Mouse (Mus musculus) heart, adult 2 months (tissue): ENCODE data around the gene Evx2.

Experiments used
- CTCF ChIP-seq: fragments of 200-600 bp; IDR thresholded peaks from 2 replicates; pipeline ENCODE4 v1.8.1; 2022; ENCODE audit warnings: antibody characterized with exemption, mild to moderate bottlenecking, moderate library complexity
- POLR2A ChIP-seq: fragments of 200-500 bp; IDR thresholded peaks from 2 replicates; pipeline ENCODE4 v1.6.1; 2011; ENCODE audit warnings: mild to moderate bottlenecking, low read depth, low read length, control low read depth; ENCODE audit not compliant: insufficient read depth

DNA sequence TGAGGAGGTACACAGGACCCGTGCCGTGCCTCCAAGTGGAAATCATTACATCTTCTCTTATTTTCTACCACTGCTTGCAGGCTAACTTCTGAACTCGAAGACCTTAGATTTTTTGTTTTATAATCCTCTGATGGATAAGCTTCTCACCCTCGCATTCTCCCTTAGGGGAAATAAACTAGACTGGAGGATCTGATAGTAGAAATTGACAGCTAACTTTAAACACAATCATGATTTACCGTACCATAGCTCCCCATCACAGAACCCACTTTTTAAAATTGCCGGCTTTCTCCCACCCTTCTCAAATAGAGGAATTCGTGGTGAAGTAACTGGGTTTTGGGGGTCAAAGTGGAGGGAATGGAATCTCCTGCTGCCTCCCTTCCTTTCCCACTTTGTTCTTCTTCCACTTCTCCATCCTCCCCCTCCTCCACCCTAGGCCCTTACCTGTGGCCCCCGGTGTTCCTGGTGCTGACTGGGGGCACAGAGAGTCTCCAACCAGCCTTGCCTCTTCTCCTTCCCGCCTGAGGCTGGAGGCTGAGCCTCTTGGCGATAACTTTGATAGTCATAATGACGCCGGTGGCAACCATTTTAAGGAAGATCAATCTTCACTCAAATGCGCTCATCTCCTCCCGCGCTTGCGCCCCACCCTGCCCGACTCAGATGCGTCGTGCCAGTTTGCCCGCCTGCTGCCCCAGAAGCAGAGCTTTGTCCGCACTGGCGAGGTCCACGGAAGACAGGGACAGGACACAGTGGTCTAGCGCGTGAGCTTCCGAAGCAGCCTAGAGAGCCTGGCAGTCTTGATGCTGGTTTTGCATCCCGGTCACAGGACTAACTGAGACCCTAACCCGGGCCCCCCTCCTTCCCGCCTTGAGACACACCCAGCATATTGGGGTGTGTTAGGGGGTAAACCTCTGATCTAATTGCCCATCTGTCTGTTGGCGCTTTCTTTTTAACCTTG, 1.3 kb upstream of the Evx2 start:
- no peak for TF ChIP-seq CTCF
- no peak for TF ChIP-seq POLR2A
